Mouse (Mus musculus) heart, embryonic 15.5 days (tissue): ENCODE data around the gene Wdsub1. TPM values are rescaled to one million over a fixed set of nuclear protein-coding genes. Genes with fewer than 3 reads are reported as not detected.

Experiments
- ATAC-seq: fragments of 200-750 bp; cut with Nextera tagmentation; replicated peaks from 2 replicates; pipeline ENCODE4 v1.8.0; 2017; ENCODE audit warnings: low read depth, moderate TSS enrichment; ENCODE audit not compliant: insufficient number of reproducible peaks, insufficient read depth, low FRiP score
- H3K27ac ChIP-seq: fragments of 300-500 bp; sonication (generic); 2 replicates; pipeline ENCODE4 v1.5.1; 2015; ENCODE audit warnings: mild to moderate bottlenecking, inconsistent platforms
- H3K27me3 ChIP-seq: fragments of 300-500 bp; sonication (generic); 2 replicates; pipeline ENCODE4 v1.6.1; 2015; ENCODE audit warnings: inconsistent platforms
- H3K36me3 ChIP-seq: fragments of 300-500 bp; sonication (generic); 2 replicates; pipeline ENCODE4 v1.6.1; 2015; ENCODE audit warnings: mild to moderate bottlenecking, inconsistent platforms
- H3K4me1 ChIP-seq: fragments of 300-500 bp; sonication (generic); replicated peaks from 2 replicates; pipeline ENCODE4 v1.6.1; 2015; ENCODE audit warnings: inconsistent platforms
- H3K4me2 ChIP-seq: fragments of 300-500 bp; sonication (generic); 2 replicates; pipeline ENCODE4 v1.6.1; 2015; ENCODE audit warnings: inconsistent platforms, mild to moderate bottlenecking, moderate library complexity
- H3K4me3 ChIP-seq: fragments of 300-500 bp; sonication (generic); 2 replicates; pipeline ENCODE4 v1.5.1; 2015; ENCODE audit warnings: mild to moderate bottlenecking, inconsistent platforms
- H3K9ac ChIP-seq: fragments of 300-500 bp; sonication (generic); 2 replicates; pipeline ENCODE4 v1.6.1; 2015; ENCODE audit warnings: mild to moderate bottlenecking, inconsistent platforms
- H3K9me3 ChIP-seq: fragments of 300-500 bp; sonication (generic); replicated peaks from 2 replicates; pipeline ENCODE4 v1.6.1; 2016; ENCODE audit warnings: inconsistent platforms
- WGBS: fragments of 180-500 bp; shearing (Covaris S2); methylation state at CpG from one replicate; pipeline ENCODE4 v1.1.7; 2015; ENCODE audit warnings: mixed read lengths; 5-methylcytosine and 5-hydroxymethylcytosine counted together
- polyA plus RNA-seq: library from polyadenylated mRNA; unstranded; fragments of >200 nt; fragmentation: Nextera tagmentation; extraction: Ambion mirVana; gene quantifications from 2 replicates; pipeline ENCODE4 v1.2.1, GENCODE M21; 2015

Wdsub1 gene
- polyA plus RNA-seq, 1 experiment from 2014 or later: 46.2 TPM

DNA sequence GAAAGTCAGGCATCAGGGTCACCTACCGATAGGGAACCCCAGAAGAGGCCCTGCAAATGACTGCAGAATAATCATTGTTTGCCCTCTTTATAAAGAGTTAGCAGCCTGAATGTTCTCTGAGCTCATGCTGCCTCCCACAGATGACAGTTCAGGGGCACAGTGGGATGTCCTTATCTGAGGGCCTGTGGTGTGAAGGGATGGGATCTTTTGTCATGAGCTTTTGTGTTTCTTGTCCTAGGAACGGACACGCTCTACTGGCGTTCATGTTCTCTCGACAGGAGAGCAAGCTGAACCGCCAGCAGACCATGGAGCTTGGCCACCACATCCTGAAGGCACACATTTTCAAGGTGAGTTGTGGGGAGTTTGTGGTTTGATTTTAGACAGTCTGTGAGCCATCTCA, 76.4 kb downstream of the Wdsub1 start:
- 61% methylated on average over 6 of the region's 6 CpGs for WGBS
- H3K4me1 ChIP-seq: peaks cover 10% of the 10 kb centered on the region
- no peak overlapping the region for H3K9ac ChIP-seq
- no peak overlapping the region for H3K4me2 ChIP-seq
- H3K4me3 ChIP-seq: no peak overlapping the region
- H3K36me3 ChIP-seq: peaks cover 32% of the 10 kb centered on the region
- H3K27ac ChIP-seq: no peak overlapping the region
- no peak for ATAC-seq
- no peaks in the 10 kb centered on the region for H3K9me3 ChIP-seq
- H3K27me3 ChIP-seq: no peaks in the 10 kb centered on the region

DNA sequence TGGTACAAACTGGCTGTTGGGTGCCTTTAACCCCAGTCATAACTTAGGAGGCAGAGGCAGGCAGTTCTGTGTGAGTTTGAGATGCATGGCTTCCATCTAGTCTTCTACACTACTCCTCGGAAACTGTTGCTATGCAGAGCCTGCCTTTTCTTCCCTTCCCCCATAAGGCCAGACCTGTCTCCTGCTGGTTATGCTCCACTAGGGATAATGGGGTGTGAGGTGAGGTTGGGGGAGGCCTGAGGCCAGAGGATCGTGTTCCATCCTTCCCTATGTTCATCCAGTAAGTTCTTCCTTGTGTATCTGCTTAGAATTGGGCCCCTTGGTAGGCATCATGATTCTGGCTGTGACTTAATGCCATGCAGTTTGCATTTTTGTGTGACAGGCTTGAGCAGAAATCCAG, 76.8 kb downstream of the Wdsub1 start:
- Histone ChIP-seq H3K4me3 (no peak overlapping the region), H3K36me3 (peaks cover 36% of the 10 kb centered on the region), H3K4me2 (no peak overlapping the region), H3K4me1 (peaks cover 8% of the 10 kb centered on the region), H3K9ac (no peak overlapping the region), H3K27me3 (no peaks in the 10 kb centered on the region), H3K9me3 (no peaks in the 10 kb centered on the region), H3K27ac (no peak overlapping the region)
- 52% methylated on average over 2 of the region's 2 CpGs for WGBS
- no peak for ATAC-seq

DNA sequence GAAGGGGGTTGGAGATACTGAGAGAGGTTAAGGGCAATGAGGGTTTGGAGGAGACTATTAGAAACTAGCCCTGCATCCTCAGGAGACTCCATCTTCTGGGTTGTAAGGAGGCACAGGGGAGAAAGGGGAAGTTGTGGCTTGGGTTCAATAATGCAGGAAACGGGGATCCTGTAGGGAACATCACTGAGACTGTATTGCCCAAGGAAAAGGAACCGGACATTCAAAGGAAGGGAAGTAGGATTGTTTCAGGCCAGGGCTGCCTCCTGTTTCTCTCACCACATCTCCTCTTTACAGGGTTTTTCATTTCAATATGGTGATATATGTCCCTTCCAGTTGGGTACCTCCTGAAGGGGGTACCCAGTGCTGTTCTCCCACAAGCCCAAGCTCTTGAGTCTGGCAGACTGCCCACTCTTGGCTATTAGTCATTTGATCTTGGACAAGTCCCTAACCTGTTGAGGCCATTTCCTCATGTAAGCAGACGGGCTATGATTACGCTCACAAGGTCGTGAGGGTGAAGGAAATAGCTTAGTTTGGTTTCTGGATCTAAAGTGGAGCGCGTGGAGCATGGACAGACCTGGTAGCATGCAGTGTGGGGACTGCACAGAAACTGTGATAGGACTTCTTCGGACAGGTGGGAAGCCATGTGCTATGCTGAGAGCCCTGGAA, 79.5 kb downstream of the Wdsub1 start:
- 70% methylated on average over 8 of the region's 8 CpGs for WGBS
- H3K4me1 ChIP-seq: peaks cover 17% of the 10 kb centered on the region
- H3K9me3 ChIP-seq: no peaks in the 10 kb centered on the region
- H3K27me3 ChIP-seq: no peaks in the 10 kb centered on the region
- no peak overlapping the region for H3K9ac ChIP-seq
- no peak overlapping the region for H3K27ac ChIP-seq
- no peak overlapping the region for H3K4me2 ChIP-seq
- no peak overlapping the region for H3K4me3 ChIP-seq
- ATAC-seq: no peak
- H3K36me3 ChIP-seq: peaks cover 33% of the 10 kb centered on the region
